Mouse (Mus musculus) layer of hippocampus, adult 8-10 months (tissue): ENCODE measurements around the gene Tbc1d25. TPM values are rescaled to one million over a fixed set of nuclear protein-coding genes. Genes with fewer than 3 reads are reported as not detected.

Experiments
- DNase-seq, 2 experiments: peaks; one replicate each; pipeline ENCODE4 v3.0.0; 2022; ENCODE audit warnings: low spot score in 2 of 2
- total RNA-seq, 4 experiments: library from RNA; stranded (reverse); gene quantifications; 2 replicates each; pipeline ENCODE4 v1.2.4; 2022

The Tbc1d25 gene
- total RNA-seq: 10 to 100 TPM; 12.4 to 13.5 (median 12.6) TPM

DNA sequence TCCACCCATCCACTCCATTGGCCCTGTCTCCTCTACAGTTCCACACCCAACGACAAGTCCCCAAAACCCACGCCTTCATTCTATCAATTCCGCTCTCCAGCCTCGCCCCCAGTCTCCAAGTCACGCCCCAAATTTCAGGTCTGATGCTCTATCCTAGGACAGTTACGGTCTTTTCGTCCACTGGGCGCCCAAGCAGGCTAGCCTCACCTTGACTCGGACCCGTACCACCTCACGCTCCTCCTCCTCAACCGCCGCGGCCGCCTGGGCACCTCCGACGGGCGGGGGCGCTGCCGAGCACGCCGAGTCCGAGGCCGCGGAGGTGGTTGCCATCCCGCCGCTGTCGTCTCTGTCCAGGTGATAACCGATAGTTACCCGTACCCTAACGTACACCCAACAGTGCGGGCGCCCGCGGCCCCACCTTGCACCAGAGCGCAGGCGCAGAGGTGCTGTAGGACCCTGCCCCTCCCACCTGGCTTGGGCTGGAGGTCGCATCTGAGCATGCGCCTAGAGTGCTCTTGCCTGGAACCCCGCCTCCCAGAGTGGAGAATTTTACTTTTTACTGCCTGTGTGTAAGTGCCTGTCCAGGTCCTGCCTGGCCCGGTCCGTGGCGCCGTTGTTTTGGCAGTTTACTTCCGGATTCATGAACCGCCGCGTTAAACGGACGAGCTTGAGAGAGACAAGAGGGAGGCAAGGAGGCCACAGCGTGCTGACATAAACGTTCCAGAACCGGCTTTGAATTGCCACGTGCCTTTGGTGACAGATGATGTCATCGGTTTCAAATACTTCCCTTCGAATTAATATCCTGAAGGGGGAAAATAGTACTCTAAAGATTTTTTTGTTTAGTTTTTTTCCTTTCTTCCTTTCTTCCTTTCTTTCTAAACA is at the start of gene Tbc1d25:
TSS of gene Tbc1d25 (minus strand) at position 678 of the 882 bp plus-strand sequence.
- DNase-seq: peak; percentile 76 to 79

DNA sequence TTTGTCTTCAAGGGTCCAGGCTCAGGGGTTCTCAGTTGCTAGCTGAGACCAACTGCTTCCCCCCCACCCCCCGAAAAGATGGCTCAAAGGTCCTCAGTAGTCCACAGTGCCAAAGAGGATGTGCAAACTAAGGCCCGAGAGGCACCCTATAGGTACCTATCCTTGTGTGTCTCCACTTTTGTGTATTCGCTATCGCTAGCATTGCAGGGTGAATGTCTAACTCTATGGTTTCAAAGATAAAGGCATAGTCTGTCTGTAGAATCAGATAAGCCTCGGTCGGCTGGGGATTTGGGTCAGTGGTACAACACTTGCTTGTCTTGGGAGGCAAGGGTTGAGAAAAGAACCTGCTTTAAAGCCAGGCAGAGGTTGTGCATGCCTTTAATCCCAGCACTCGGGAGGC is 47.5 kb upstream of the Tbc1d25 start:
- no peak for DNase-seq

DNA sequence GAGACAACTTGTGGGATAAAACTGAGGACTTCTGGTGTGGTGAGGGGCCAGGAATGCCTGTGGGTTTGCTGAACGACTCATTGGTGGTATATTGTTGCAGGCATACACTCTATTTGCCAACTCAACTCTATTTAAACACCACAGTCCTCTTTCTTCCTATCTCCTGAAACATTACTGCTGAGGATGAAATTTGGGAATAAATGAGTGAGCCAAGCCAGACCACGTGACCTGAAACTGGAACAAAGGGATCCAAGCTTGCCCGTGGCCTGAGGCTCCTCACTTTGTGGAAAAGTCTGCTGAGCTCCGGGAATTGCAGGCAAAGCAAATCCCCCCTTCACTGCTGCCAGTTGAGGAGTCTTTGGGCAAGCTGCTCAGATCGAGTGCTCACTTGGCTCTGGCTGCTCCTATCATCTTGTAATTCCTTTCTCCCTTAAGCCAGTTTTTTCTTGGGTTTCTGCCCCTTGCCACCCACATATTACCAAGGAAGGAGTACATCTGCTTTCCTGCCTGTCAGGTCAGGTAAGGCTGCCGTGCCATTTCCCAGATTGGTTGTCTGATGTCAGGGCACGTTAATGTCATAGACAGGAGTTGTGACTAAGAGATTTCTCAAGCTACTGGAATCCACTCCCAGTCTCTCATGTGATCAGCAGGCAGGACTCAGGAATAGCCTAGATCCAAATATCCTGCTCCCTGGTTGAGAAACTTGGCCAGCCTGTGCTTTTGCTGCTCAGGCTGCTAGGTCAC is 46.9 kb upstream of the Tbc1d25 start:
- DNase-seq: peak in 1 of 2 experiments; percentile 16

DNA sequence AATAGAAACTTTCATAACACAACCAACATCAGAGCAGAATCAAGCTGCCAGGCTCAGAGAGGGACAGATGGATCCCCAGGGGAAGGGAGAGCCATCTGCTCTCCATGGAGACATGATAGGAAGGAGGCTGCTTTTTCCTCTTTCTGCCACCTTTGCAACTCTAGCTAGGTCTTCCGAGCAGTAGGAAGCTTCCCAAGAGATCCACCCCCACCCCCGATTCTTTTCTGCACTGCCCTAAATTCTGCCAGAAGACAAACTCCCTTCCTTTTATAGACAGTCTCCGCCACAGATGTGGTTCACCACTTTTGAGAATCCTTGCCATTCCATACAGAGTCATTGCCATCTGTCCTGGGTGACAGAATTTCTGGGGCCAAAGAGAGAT is 46.3 kb upstream of the Tbc1d25 start:
- peak; percentile 65 to 68 for DNase-seq

DNA sequence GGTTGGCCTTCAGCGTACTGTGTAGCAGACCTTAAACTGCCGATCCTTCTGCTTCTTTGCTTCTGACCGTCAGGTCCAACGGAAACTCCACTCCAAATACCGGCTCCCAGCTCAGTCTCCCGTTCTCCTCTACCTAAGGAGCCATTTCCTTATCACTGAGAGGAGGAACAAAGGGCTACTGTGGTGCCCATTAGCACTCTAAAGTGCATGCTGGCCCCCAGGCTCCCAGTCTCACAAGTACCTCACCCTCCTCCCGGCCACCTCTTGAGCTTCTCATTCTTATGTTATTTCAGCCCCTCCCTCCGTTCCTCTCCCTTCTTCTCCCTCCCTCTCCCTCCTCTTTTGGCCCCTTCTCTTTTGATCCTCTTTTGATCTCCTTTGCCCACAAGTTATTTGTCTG is 43.7 kb upstream of the Tbc1d25 start:
- no peak for DNase-seq

DNA sequence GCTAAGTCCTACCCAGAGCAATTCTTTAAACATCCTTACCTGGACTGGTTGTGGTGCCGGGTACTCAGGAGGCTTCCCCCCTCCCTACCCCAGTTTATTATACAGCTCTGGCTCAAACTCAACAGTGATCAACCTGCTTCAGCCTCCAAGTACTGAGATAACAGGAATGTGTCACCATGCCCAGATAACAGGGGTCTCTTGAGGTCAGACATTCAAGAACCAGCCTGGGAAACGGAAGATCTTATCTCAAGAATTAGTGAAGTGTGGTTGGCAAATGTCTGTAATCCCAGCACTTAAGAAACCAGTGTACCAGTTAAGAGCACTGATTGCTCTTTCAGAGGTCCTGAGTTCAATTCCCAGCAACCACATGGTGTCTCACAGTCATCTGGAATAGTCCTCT is 42.1 kb upstream of the Tbc1d25 start:
- DNase-seq: no peak

DNA sequence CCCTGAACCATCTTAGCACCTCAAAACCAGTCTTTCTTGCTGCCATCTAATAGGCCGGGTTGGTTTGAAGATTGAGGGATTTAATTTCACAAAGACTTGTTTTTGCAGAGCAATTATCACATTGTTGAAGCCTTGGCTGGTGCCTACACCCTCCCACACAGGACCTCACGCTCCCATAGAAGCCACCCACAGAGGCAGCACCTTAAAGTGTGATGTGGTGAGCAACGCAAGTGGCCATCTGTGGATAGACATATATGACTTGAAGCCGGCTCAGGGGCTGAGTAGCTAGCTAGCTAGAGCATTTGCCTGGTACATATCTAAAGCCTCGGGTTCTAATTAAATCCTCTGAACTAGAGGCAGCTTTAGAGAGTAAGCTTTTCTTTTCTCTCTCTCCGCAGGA is 41.4 kb upstream of the Tbc1d25 start:
- peak; percentile 15 to 31 for DNase-seq

DNA sequence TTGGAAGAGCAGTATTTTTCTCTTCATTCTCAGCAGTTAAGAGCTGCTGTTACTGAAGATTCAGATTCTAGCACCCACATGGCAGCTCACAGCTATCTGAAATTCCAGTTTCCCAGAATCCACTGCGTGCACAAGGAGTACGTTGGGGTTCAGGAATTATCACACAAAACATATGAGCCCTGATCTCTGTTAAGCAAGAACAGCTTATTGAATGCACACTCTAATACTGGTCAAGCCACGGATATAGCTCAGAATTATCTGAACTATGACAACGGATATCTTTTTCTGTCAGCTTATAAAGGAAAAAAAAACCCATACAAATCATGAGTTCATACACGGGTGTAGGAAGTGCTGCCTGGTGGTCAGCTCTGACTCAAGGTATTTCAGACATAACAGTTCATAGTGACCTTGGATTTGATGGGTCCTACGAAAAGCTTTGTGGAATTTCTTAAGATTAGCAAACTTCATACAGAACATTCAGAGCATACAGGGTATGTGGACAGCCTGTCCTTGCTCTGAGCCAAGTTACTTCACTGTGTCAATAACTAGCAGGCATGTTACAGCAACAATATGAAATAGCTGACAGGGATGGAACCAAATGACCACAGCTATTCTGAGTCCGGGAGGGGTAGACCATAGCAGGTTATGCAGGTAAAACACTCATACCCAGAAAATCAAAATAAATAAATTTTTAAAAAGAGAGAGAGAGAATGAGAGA is 35.7 kb upstream of the Tbc1d25 start:
- DNase-seq: no peak

DNA sequence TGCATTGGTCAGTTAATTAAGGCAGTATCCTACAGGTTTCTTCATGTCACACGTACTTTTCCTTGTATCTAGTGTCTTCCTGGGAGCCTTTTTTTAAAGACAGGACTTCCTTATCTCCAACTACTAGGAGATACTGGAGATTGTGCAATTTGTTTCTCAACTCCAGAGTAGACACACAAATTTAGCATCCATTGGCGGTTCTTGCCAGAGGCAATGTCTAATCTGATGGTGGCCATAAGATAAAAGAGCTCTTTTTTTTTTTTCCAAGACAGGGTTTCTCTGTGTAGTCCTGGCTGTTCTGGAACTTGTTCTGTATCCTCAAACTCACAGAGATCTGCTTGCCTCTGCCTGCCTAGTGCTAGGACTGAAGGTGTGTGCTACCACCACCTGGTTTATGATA is 33.7 kb upstream of the Tbc1d25 start:
- no peak for DNase-seq

DNA sequence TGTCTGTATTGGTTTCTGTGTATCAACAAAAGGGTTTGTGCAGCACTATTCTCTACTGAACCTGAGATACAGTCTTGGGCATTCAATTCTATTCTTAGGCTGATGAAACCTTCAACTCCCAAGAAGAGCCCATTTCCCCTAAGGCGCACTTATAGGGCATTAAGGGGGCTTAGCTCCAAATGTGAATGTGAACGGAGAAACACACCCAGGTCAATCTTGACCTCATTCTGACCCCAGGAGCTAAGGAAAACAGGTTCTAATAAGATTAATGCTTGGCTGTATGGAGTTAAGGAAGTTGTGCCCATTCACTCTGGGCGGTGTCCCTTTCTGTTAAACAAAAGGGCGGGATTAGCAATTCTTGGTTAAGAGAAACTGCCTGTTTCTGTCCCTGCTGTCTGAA is 31.2 kb upstream of the Tbc1d25 start:
- DNase-seq: no peak

DNA sequence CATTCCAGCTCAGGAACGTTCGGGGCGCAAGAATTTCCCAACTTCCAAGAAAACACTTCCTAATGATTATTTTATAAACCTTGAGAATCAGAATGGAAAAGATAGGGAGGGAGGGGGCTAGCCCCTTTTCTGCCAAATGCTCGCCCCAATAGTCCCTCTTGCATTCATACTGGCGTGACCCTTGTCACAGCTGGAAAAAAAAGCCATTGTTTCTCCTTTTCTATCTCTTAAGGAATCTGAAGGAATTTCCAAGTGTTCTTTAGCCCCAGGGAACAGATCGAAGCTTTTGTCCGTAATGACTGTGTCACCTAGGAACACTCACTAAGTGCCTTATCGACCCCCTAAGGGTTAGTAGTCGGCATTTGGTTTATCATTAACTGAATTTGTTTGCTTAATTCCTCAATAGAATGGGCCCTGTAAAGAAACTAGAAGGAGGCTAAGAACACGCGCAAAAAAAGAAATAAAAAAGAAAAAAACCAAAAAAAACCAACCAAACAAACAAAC is 30.8 kb upstream of the Tbc1d25 start:
- DNase-seq: no peak

DNA sequence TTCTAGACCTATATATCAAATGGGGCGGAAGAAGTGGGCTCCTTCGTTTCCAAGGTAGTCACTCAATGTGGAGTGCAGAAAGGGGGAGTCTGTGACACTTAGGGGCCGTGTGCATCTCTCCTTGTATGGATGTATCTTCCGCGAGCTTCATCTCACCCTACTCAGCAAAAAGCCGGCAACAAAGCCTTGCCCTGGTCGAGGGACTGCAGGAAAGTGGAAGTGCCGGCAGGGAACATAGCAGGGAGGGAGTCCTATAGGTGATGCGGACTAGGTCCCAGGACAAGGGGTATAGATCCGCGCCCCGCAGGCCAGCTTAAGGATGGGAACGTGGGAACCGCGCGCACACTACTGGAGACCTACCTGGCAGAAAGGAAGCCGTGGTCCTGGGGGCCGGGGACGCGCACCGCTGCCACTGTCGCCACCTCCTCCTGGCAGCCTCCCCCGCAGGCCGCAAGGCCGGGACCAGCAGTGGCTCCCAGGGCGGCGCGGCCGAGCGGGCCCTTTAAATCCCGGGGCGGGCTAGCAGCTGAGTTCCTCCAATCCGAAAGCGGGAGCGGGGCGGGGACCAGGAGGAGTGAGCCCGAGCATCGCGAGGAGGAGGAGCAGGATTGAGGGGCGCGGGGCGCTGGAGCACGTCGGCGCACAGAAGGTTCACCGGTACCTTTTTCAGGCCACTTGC is 30.2 kb upstream of the Tbc1d25 start, which contains the start of gene Porcn:
TSS of gene Porcn (minus strand) at position 511 of the 679 bp plus-strand sequence.
- DNase-seq: peak; percentile 69 to 78

DNA sequence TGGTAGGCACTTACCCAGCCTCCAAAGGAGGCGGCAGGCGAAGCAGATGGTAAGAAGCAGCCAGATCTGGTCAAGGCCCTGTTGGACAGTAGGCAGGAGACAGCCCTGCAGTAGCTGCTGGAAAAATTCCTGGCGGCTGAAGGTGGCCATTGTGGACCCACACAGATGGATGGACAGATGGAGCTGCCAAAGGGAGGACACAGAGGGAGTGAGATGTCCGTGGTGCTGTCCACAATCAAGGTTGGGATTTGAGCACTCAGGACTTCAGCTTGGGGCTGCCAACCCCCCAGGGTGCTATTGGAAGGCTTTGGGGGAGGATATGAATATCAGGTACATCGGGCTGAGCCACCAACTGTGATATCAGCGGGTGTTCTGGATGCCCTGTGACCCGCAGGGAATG is 29.6 kb upstream of the Tbc1d25 start:
- peak in 1 of 2 experiments; percentile 16 for DNase-seq

DNA sequence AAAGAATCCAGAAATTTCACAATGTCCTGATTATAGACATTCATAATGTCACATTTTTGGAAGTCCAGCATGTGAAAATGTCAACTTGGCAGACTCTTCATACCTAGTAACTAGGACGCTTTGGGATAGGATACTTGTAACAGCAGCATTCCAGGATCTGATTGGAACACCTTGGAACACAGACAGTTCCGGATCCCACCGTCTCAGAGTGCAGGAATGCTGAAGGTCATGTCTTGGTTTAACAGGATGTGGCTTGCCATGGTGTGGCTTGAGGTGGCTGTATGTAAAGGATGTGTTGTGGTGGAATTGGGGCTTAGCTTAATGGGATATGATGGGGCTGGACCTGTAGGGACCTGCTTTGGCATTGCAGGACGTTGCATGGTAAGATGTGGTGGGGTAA is 29.1 kb upstream of the Tbc1d25 start:
- no peak for DNase-seq

DNA sequence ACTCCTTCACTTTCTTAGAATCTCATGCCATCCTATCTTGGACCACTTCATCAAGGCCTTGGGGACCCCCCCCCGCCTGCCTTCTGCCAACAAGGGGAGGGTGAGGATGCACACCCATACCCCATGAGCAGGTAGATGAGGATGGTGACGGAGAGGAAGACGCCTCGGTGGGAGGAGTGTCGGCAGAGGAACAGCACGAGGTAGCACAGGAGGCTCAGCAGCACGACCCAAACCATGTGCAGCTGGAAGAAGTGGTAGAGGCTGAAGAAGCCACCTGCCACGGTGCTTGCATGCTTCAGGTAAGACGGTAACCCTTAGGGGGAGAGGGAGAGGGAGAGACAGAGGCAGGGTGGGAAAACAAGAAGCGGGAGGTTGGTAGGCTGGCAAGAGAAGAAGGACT is 28.1 kb upstream of the Tbc1d25 start:
- no peak for DNase-seq

DNA sequence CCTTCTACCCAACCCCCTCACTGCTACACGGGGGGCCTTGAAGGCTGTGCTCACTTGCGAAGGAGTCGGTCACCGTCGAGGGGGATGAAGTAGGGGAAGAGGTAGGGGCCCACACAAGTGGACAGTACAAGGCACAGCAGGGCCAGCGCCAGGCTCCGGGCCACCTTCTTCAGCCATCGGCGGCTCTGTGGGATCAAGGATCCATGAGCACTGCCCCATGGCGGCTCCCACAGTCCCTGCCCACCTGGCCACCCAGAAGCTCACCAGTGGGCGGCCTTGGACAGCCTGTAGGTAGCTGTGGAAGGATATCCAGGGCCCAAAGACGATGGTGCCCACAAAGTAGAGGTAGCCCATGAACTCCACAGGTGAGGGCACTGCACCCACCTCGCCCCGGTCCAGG is 27.1 kb upstream of the Tbc1d25 start:
- no peak for DNase-seq

DNA sequence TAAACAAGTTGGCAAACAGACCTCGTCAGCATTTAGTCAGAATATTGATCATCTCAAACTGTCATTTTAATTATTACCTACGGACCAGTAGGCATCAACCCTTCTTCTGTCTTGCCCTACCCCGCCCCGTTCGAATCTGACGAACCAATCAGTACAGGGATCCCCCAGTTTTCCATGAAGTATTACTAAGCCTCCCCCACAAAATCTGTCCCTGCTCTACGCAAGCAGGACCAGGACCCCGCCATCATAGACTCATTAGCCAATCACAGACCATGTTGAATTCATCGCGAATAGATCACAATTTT is 17.4 kb upstream of the Tbc1d25 start, which contains the start of gene Ebp:
TSS of gene Ebp (minus strand) at position 94 of the 305 bp plus-strand sequence.
- DNase-seq: peak; percentile 46 to 66

DNA sequence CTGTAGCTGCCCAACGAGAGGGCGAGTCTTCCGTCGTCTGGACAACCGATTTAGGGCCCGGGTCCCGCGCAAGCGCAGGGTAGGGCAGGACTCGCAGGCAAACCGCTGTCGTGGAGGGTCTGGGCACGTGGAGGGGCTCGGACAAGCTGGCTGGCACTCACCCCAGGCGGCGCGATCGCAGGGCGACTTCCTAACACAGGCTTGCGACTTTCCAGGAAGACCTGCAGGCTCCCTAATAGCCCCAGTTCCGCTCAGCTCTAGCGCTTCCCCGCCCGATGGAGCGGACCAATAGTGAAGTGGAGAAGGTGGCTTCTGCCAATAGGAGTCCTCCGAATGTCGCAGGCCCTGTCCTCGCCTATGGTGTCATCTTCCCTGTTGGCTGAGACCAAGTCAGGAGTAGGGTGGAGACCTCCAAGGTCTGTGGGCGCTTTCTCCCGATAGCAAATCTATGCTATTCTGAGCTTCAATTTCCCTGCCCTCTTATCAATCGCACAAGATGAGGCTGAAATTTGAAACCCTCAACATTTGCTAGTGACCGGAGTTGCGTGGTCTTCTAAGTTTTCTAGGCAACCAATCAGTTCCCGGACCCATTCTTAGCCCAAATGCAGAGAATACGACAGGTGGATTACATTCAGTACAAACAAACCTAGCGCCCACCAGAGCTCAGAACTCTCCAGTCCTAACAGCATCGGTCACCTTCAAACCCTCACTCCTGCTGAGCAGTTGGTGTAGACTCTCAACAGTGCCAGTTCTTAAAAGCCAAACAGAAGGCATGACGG is 16.8 kb upstream of the Tbc1d25 start:
- peak; percentile 69 to 74 for DNase-seq

DNA sequence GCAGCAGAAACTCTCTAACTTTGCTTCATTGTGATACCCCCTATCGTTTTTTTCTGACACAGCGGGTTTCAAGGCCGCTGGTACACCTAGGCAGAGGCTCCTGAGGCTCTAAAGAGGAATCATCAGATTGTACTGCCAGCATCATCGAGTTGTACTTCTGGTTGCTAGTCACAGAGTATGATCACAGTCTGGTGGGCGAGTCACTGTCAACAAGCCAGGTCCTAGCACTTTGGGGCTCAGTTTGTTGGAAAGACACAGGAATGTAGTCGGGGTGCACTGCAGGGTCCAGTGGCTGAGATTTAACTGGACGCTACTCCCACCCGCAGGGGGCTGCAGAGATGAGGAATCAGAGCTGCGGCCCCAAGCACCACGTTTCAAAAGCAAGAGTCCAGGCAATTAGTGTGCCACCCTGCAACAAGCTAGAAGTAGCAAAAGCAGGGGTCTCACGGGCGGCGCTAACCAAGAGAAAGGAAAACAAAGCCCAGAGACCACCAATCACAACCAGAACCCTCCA is 16.2 kb upstream of the Tbc1d25 start:
- no peak for DNase-seq

DNA sequence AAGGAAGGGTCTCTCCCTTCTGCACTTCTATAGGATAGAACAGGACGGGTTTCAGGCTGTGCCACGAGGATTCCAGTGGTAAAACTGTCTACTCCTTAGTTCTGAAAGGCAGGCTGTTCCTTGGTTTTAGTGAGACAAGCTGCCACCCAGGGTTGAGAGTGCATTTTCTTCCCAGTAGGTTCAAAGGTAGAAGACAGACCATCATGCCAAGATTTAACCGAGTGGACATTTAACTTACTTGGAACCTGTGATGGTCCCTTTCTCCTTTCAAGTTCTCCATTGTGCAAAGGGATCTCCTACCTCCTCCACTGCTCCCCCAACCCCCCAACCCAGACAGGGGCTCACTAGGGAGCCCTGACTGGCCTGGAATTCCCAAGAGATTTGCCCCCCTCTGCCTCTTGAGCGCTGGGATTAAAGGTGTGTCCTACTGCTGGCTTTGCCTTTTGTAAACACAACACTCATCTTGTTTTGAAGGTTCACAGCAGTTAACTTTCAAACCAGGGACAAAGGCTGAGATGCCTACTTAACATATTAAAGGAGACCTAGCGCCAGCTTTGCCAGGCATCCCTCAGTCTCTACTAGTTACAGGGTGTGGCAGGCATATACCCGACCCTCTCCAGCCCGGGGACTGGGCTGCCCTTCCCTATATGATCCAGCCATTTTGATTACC is 7.0 kb upstream of the Tbc1d25 start:
- no peak for DNase-seq
